Mouse (Mus musculus): ENCODE data around the gene Lurap1. TPM values are rescaled to one million over a fixed set of nuclear protein-coding genes. Genes with fewer than 3 reads are reported as not detected.

Lurap1 gene
- polyA plus RNA-seq, 1 experiment: 0.81 TPM

DNA sequence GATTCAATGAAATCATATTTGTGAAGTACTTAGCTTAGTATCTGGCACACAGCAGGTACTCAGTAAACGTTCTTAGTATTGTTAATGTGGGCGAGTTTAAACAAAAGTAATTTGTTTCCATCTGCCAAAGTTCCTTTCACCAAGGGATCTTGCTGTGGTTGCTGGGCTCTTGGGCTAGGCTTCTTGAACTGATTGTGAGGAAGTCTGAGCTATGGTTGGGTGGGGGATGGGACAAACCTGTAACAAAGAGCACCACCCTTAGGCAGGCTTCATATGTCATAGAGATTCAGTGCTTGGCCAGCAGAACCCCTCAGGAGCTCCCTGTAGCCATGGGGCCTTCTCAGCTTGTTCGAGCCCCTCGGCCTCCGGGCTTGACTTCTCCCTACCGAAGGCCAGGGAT lies 21.9 kb upstream of the Lurap1 start, which contains the start of the genes 1700042G07Rik and Gm49337:
TSS of gene 1700042G07Rik (plus strand) at position 301 of the 400 bp plus-strand sequence.
TSS of gene Gm49337 (plus strand) at position 313 of the 400 bp plus-strand sequence.
- WGBS: 88% methylated on average over 6 of the region's 6 CpGs
- DNase-seq (ENCODE audit: low read depth in 1 of 2, low spot score in 2 of 2): no peak
- H3K4me3 ChIP-seq (ENCODE audit: extremely low read depth, insufficient read depth, insufficient read length): no peak within 1 kb of the TSS
- H3K4me1 ChIP-seq (ENCODE audit: control insufficient read depth, insufficient read depth, insufficient read length): peaks cover 17% of the 10 kb centered on the region; the same call in 1 of the 2 replicates
- H3K27me3 ChIP-seq (ENCODE audit: control insufficient read depth, insufficient read depth, low read length): no peaks in the 10 kb centered on the region
- no peak within 1 kb of the TSS for H3K27ac ChIP-seq (ENCODE audit: insufficient read depth, low read length)
- TF ChIP-seq POLR2A (IDR thresholded peaks at IDR 0.05; ENCODE audit: low read depth, low read length) (no peak), CTCF (IDR thresholded peaks at IDR 0.05; ENCODE audit: extremely low read depth, insufficient read depth, insufficient read length, insufficient replicate concordance) (no peak)
- no peaks in the 10 kb centered on the region for H3K36me3 ChIP-seq (ENCODE audit: control insufficient read depth, insufficient read depth, low read length)

DNA sequence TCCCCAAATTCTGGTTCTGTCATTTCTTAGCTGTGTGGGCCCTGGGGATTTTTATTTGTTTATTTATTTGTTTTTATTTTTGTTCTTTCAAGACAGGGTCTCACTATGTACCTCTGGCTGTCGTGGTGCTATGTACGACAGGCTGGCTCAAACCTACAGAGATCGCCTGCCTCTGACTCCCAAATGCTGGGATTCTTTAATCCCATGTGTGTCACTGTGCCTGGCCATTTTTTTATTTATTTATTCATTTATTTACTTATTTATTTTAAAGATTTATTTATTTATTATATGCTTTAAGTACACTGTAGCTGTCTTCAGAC lies 18.2 kb upstream of the Lurap1 start:
- WGBS: 72% methylated on average over 3 of the region's 3 CpGs
- TF ChIP-seq CTCF (IDR thresholded peaks at IDR 0.05; ENCODE audit: extremely low read depth, insufficient read depth, insufficient read length, insufficient replicate concordance) (no peak), POLR2A (IDR thresholded peaks at IDR 0.05; ENCODE audit: low read depth, low read length) (no peak)

DNA sequence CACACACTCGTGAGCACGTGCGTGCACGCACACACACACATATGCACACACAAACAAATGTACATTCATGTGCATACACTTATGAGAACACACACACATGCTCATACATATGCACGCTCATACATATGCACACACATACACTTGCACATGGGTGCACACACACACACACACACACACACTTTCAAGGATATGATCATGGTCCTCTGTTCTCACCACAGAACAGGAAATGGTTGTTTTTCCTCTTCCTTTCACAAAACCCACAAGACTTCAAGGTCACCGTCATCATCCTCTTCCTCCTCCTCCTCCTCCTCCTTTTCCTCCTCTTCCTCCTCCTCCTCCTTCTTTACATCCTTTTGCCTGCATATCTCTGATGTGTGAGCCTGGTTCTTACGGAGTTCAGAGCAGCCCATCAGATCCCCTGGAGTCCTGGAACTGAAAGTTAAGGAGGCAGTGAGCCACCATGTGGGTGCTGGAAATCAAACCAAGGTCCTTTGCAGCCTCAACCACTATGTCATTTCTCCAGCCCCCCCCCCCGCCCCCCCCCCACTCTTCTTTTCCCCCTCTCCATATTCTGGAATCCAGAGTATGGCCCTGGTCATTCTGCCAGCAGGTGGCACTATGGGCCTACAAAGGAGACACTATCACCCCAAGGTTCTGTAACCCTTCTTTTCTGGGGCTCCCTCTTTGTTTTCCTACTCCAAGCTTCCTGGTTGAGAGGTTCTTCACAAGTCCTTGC lies 17.6 kb upstream of the Lurap1 start:
- Histone ChIP-seq H3K27ac (ENCODE audit: insufficient read depth, low read length) (no peak overlapping the region), H3K4me3 (ENCODE audit: extremely low read depth, insufficient read depth, insufficient read length) (no peak overlapping the region), H3K36me3 (ENCODE audit: control insufficient read depth, insufficient read depth, low read length) (no peaks in the 10 kb centered on the region), H3K4me1 (ENCODE audit: control insufficient read depth, insufficient read depth, insufficient read length) (no peaks in the 10 kb centered on the region; the same call in 1 of the 2 replicates), H3K27me3 (ENCODE audit: control insufficient read depth, insufficient read depth, low read length) (no peaks in the 10 kb centered on the region)
- DNase-seq (ENCODE audit: low read depth in 1 of 2, low spot score in 2 of 2): peak in 1 of 2 experiments; percentile 66
- TF ChIP-seq POLR2A (IDR thresholded peaks at IDR 0.05; ENCODE audit: low read depth, low read length): no peak
- TF ChIP-seq CTCF (IDR thresholded peaks at IDR 0.05; ENCODE audit: extremely low read depth, insufficient read depth, insufficient read length, insufficient replicate concordance): peak; percentile 53; the same call in 1 of the 2 replicates
- 60% methylated on average over 7 of the region's 8 CpGs for whole genome bisulfite sequencing

More for the DNA sequence above, 18.2 kb upstream of the Lurap1 start:
- no peaks in the 10 kb centered on the region for H3K36me3 ChIP-seq (ENCODE audit: control insufficient read depth, insufficient read depth, low read length)
- no peaks in the 10 kb centered on the region for H3K27me3 ChIP-seq (ENCODE audit: control insufficient read depth, insufficient read depth, low read length)
- no peak overlapping the region for H3K4me3 ChIP-seq (ENCODE audit: extremely low read depth, insufficient read depth, insufficient read length)
- no peak for DNase-seq (ENCODE audit: low read depth in 1 of 2, low spot score in 2 of 2)
- H3K27ac ChIP-seq (ENCODE audit: insufficient read depth, low read length): no peak overlapping the region
- no peaks in the 10 kb centered on the region; the same call in 1 of the 2 replicates for H3K4me1 ChIP-seq (ENCODE audit: control insufficient read depth, insufficient read depth, insufficient read length)

- Histone ChIP-seq H3K27me3 (ENCODE audit: control insufficient read depth, insufficient read depth, low read length) (no peaks in the 10 kb centered on the region), H3K27ac (ENCODE audit: insufficient read depth, low read length) (no peak within 1 kb of the TSS), H3K4me1 (ENCODE audit: control insufficient read depth, insufficient read depth, insufficient read length) (no peaks in the 10 kb centered on the region; the same call in 1 of the 2 replicates), H3K36me3 (ENCODE audit: control insufficient read depth, insufficient read depth, low read length) (no peaks in the 10 kb centered on the region), H3K4me3 (ENCODE audit: extremely low read depth, insufficient read depth, insufficient read length) (no peak within 1 kb of the TSS)
- DNase-seq (ENCODE audit: low read depth in 1 of 2, low spot score in 2 of 2): peak in 1 of 2 experiments; percentile 36
- TF ChIP-seq CTCF (IDR thresholded peaks at IDR 0.05; ENCODE audit: extremely low read depth, insufficient read depth, insufficient read length, insufficient replicate concordance) (no peak), POLR2A (IDR thresholded peaks at IDR 0.05; ENCODE audit: low read depth, low read length) (no peak)
- WGBS: 46% methylated on average over 7 of the region's 7 CpGs
Observed at GRCm38 (mm10) chr4:116167404-116167803, 16.3 kb upstream of the Lurap1 start, which contains the start of gene Tspan1. Gene Tspan1 (minus strand): TSS chr4:116167601.

DNA sequence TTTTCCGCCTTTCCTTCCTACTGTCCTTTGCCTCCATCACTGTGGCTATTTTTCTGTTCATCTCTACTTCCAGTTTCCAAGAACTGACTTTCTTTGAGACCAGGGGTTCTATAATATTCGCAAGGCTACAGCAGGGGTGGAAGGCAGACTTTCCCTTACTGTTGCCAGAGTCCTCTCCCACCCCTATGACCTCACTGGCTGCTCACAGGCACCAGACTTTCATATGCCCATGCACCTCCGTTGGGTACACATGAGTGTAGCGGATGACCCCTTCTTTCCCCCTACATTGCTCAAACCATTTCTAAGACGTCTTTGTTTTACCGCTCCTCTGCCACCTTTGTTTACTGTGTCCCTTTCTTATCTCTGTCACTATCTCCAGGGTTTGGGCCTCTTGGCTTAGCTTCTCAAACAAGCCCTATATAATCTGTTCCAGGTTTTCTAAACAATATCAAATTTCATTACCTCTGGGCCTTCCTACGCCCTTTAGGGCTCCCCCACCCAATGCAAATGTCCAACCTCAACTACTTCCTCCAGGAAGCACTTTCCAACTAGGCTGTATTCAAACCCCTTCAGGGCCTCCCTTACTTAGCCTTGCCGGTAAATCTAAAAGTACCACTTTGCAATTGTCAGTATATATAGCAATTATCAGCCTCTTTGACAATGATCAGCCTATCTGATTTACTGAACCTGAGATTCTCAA lies 14.7 kb upstream of the Lurap1 start:
- 63% methylated on average over 8 of the region's 8 CpGs for WGBS
- DNase-seq (ENCODE audit: low read depth in 1 of 2, low spot score in 2 of 2): no peak
- no peaks in the 10 kb centered on the region for H3K36me3 ChIP-seq (ENCODE audit: control insufficient read depth, insufficient read depth, low read length)
- H3K27me3 ChIP-seq (ENCODE audit: control insufficient read depth, insufficient read depth, low read length): no peaks in the 10 kb centered on the region
- no peak overlapping the region for H3K4me3 ChIP-seq (ENCODE audit: extremely low read depth, insufficient read depth, insufficient read length)
- no peaks in the 10 kb centered on the region; the same call in 1 of the 2 replicates for H3K4me1 ChIP-seq (ENCODE audit: control insufficient read depth, insufficient read depth, insufficient read length)
- TF ChIP-seq CTCF (IDR thresholded peaks at IDR 0.05; ENCODE audit: extremely low read depth, insufficient read depth, insufficient read length, insufficient replicate concordance) (no peak), POLR2A (IDR thresholded peaks at IDR 0.05; ENCODE audit: low read depth, low read length) (no peak)
- H3K27ac ChIP-seq (ENCODE audit: insufficient read depth, low read length): no peak overlapping the region

- no peak overlapping the region for H3K4me3 ChIP-seq (ENCODE audit: extremely low read depth, insufficient read depth, insufficient read length)
- no peak for DNase-seq (ENCODE audit: low read depth in 1 of 2, low spot score in 2 of 2)
- no peaks in the 10 kb centered on the region; the same call in 1 of the 2 replicates for H3K36me3 ChIP-seq (ENCODE audit: control insufficient read depth, insufficient read depth, low read length)
- no peak overlapping the region for H3K27ac ChIP-seq (ENCODE audit: insufficient read depth, low read length)
- no peak for TF ChIP-seq POLR2A (IDR thresholded peaks at IDR 0.05; ENCODE audit: low read depth, low read length)
- no peak for TF ChIP-seq CTCF (IDR thresholded peaks at IDR 0.05; ENCODE audit: extremely low read depth, insufficient read depth, insufficient read length, insufficient replicate concordance)
- H3K27me3 ChIP-seq (ENCODE audit: control insufficient read depth, insufficient read depth, low read length): no peaks in the 10 kb centered on the region
- no peaks in the 10 kb centered on the region; the same call in 1 of the 2 replicates for H3K4me1 ChIP-seq (ENCODE audit: control insufficient read depth, insufficient read depth, insufficient read length)
- WGBS: 82% methylated on average over 2 of the region's 2 CpGs
Observed at GRCm38 (mm10) chr4:116164759-116165554, 13.8 kb upstream of the Lurap1 start.
